Mouse (Mus musculus): ENCODE measurements at regions not wholly inside any gene's neighbourhood (a gene's known extent, or its start where the extent isn't known, plus 50 kb on each side); places are given as distances from the start of the nearest gene placed in this dataset.
"Not testable (repeated sequence)": the region's sequence is repeated elsewhere in the genome, so short reads cannot be mapped to it uniquely, and the experiment has no call there.

- TF ChIP-seq CTCF (IDR thresholded peaks at IDR 0.05) = no peak
- peaks cover 3% of the 10 kb centered on the region for H3K27me3 ChIP-seq
- ChIA-PET CTCF (interaction anchor here (0.9 to 1.0 kb wide), 2 partner anchors 10 to 14 kb away, joined by 3 read pairs; no protein-coding TSS in a partner anchor), POLR2A (no interaction called here)
- no peak for DNase-seq (ENCODE audit: low read depth, low spot score)
- in situ Hi-C loops (cut with MboI; ENCODE audit: low pct_unique_long_range_greater_than_20kb) = no loop called here
- ATAC-seq = peak; percentile 75
Observed at GRCm38 (mm10) chr2:39325715-39326493, 99.7 kb upstream of the Ppp6c start.

- DNase-seq (ENCODE audit: low read depth, low spot score); POLR2A ChIA-PET; ATAC-seq; in situ Hi-C loops (cut with MboI; ENCODE audit: low pct_unique_long_range_greater_than_20kb); H3K27me3 ChIP-seq: not testable (repeated sequence)
- CTCF ChIA-PET = interaction anchor here (0.6 to 1.0 kb wide), 2 partner anchors 13 to 1561 kb away, joined by 3 read pairs; no protein-coding TSS in a partner anchor
Observed at GRCm38 (mm10) chr2:39325122-39325521, 98.9 kb upstream of the Ppp6c start.

GRCm38 (mm10) chr2:39299798-39300382 lies 73.6 kb upstream of the Ppp6c start:
- H3K27me3 ChIP-seq = no peaks in the 10 kb centered on the region
- POLR2A ChIA-PET = no interaction called here
- no peak for DNase-seq (ENCODE audit: low read depth, low spot score)
- in situ Hi-C loops (cut with MboI; ENCODE audit: low pct_unique_long_range_greater_than_20kb) = no loop called here
- ATAC-seq = no peak
- CTCF ChIA-PET = no interaction called here
- TF ChIP-seq CTCF (IDR thresholded peaks at IDR 0.05) = no peak

- POLR2A ChIA-PET = no interaction called here
- in situ Hi-C loops (cut with MboI; ENCODE audit: low pct_unique_long_range_greater_than_20kb) = no loop called here
Observed at GRCm38 (mm10) chr2:39299290-39299689, 73.0 kb upstream of the Ppp6c start.

GRCm38 (mm10) chr2:39295435-39295834 lies 69.2 kb upstream of the Ppp6c start:
- H3K27me3 ChIP-seq = no peaks in the 10 kb centered on the region
- ATAC-seq (no peak), DNase-seq (ENCODE audit: low read depth, low spot score) (no peak)
- POLR2A ChIA-PET = no interaction called here
- no peak for TF ChIP-seq CTCF (IDR thresholded peaks at IDR 0.05)
- CTCF ChIA-PET = no interaction called here
- in situ Hi-C loops (cut with MboI; ENCODE audit: low pct_unique_long_range_greater_than_20kb) = no loop called here

More at GRCm38 (mm10) chr2:39299290-39299689, 73.0 kb upstream of the Ppp6c start:
- TF ChIP-seq CTCF (IDR thresholded peaks at IDR 0.05) = no peak
- no peak for DNase-seq (ENCODE audit: low read depth, low spot score)
- CTCF ChIA-PET = no interaction called here
- no peaks in the 10 kb centered on the region for H3K27me3 ChIP-seq
- no peak for ATAC-seq

GRCm38 (mm10) chr2:39278218-39278617 lies 52.0 kb upstream of the Ppp6c start:
- ATAC-seq (no peak), DNase-seq (ENCODE audit: low read depth, low spot score) (no peak)
- CTCF ChIA-PET = no interaction called here
- H3K27me3 ChIP-seq = peaks cover 13% of the 10 kb centered on the region
- TF ChIP-seq CTCF (IDR thresholded peaks at IDR 0.05) = no peak
- in situ Hi-C loops (cut with MboI; ENCODE audit: low pct_unique_long_range_greater_than_20kb) = no loop called here
- POLR2A ChIA-PET = no interaction called here

Data from Patski (cell line).